Mouse (Mus musculus) lung, postnatal 0 days (tissue): ENCODE results near the gene Sh2d3c. TPM values are rescaled to one million over a fixed set of nuclear protein-coding genes. Genes with fewer than 3 reads are reported as not detected.

Experiments used
- ATAC-seq: fragments of 200-750 bp; cut with Nextera tagmentation; 2 replicates; pipeline ENCODE4 v1.8.0; 2017; ENCODE audit warnings: moderate library complexity
- DNase-seq: peaks from one replicate; pipeline ENCODE4 v3.0.0-alpha.2; 2016; ENCODE audit warnings: low spot score
- H3K27ac ChIP-seq: fragments of 300-500 bp; sonication (generic); 2 replicates; pipeline ENCODE4 v1.5.1; 2014; ENCODE audit warnings: antibody characterized with exemption, mild to moderate bottlenecking, low read length, mixed read lengths
- H3K27me3 ChIP-seq: fragments of 300-500 bp; sonication (generic); replicated peaks from 2 replicates; pipeline ENCODE4 v1.6.1; 2014; ENCODE audit warnings: low read length, mixed read lengths; ENCODE audit not compliant: insufficient read depth
- H3K36me3 ChIP-seq: fragments of 300-500 bp; sonication (generic); 2 replicates; pipeline ENCODE4 v1.6.1; 2014; ENCODE audit warnings: low read length, mixed read lengths; ENCODE audit not compliant: insufficient read depth
- H3K4me1 ChIP-seq: fragments of 300-500 bp; sonication (generic); 2 replicates; pipeline ENCODE4 v1.6.1; 2014; ENCODE audit warnings: antibody characterized with exemption, low read depth, low read length, mixed read lengths; ENCODE audit not compliant: insufficient read depth
- H3K4me2 ChIP-seq: fragments of 300-500 bp; sonication (generic); replicated peaks from 2 replicates; pipeline ENCODE4 v1.6.1; 2014; ENCODE audit warnings: low read depth, mild to moderate bottlenecking, low read length, moderate library complexity, mixed read lengths
- H3K4me3 ChIP-seq: fragments of 300-500 bp; sonication (generic); 2 replicates; pipeline ENCODE4 v1.5.1; 2014; ENCODE audit warnings: low read depth, low read length
- H3K9ac ChIP-seq: fragments of 300-500 bp; sonication (generic); replicated peaks from 2 replicates; pipeline ENCODE4 v1.6.1; 2014; ENCODE audit warnings: low read depth, mild to moderate bottlenecking
- H3K9me3 ChIP-seq: fragments of 300-500 bp; sonication (generic); 2 replicates; pipeline ENCODE4 v1.6.1; 2016; ENCODE audit warnings: low read length, mixed read lengths
- CTCF ChIP-seq: IDR thresholded peaks from 2 replicates; pipeline ENCODE4 v1.5.1; 2016; ENCODE audit warnings: antibody characterized with exemption, mild to moderate bottlenecking
- EP300 ChIP-seq: IDR thresholded peaks from 2 replicates; pipeline ENCODE4 v1.6.1; 2016; ENCODE audit warnings: antibody characterized with exemption, mild to moderate bottlenecking, control low read depth
- WGBS: fragments of 180-500 bp; shearing (Covaris S2); extraction: QIAGEN DNeasy Blood & Tissue Kit; methylation state at CpG from one replicate; pipeline ENCODE4 v1.1.7; 2014; 5-methylcytosine and 5-hydroxymethylcytosine counted together
- polyA plus RNA-seq: library from polyadenylated mRNA; unstranded; fragments of >200 nt; fragmentation: Nextera tagmentation; extraction: Ambion mirVana; gene quantifications from 2 replicates; pipeline ENCODE4 v1.2.1, GENCODE M21; 2015

The Sh2d3c gene
- polyA plus RNA-seq, 1 experiment from 2014 or later, result 53.5 TPM

DNA sequence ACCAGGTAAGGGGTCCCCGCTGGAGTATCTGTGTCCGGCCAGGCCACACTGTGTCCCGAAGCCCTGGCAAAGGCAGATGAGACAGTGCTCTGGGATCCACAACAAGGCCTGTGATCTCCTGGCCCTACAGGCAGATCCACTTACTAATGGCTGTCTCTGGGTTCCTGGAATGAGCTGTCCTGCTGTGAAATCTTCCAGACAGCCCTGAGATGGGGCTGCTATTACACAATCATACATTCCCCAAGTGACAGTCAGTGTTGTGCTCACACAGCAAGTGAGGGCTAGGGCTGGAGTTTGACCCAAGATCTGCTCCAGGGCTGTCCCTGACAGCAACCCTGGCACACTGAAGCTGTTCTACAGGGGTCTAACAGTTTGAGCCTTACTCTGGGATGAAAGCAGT lies 35.0 kb upstream of the Sh2d3c start:
- TF ChIP-seq EP300 (no peak), CTCF (no peak)
- peaks cover 8% of the 10 kb centered on the region; the same call in 1 of the 2 replicates for H3K36me3 ChIP-seq
- DNase-seq (peak; percentile 82), ATAC-seq (peak; percentile 67)
- H3K27me3 ChIP-seq, result no peaks in the 10 kb centered on the region
- no peaks in the 10 kb centered on the region for H3K9me3 ChIP-seq
- H3K4me1 ChIP-seq, result no peaks in the 10 kb centered on the region
- H3K4me3 ChIP-seq, result no peak overlapping the region
- no peak overlapping the region for H3K9ac ChIP-seq
- WGBS, result 95% methylated on average over 3 of the region's 3 CpGs
- H3K4me2 ChIP-seq, result no peak overlapping the region
- no peak overlapping the region for H3K27ac ChIP-seq

GRCm38 (mm10) chr2:32686640-32687039 lies 34.2 kb upstream of the Sh2d3c start:
- ATAC-seq (no peak), DNase-seq (no peak)
- Histone ChIP-seq H3K4me1 (no peaks in the 10 kb centered on the region), H3K9me3 (no peaks in the 10 kb centered on the region), H3K27me3 (no peaks in the 10 kb centered on the region), H3K4me3 (no peak overlapping the region), H3K4me2 (no peak overlapping the region), H3K36me3 (peaks cover 7% of the 10 kb centered on the region; the same call in 1 of the 2 replicates), H3K9ac (no peak overlapping the region), H3K27ac (no peak overlapping the region)
- WGBS, result 85% methylated on average over 6 of the region's 6 CpGs
- TF ChIP-seq CTCF (no peak), EP300 (no peak)

- 88% methylated on average over 8 of the region's 8 CpGs for WGBS
- no peak overlapping the region for H3K4me3 ChIP-seq
- H3K9ac ChIP-seq, result no peak overlapping the region
- H3K27me3 ChIP-seq, result no peaks in the 10 kb centered on the region
- 0 out of 2 replicates have a peak, but pooled peaks cover under 1% of the 10 kb centered on the region for H3K4me1 ChIP-seq
- 0 out of 2 replicates have a peak, but pooled peaks cover 3% of the 10 kb centered on the region for H3K36me3 ChIP-seq
- no peaks in the 10 kb centered on the region for H3K9me3 ChIP-seq
- DNase-seq, result no peak
- no peak overlapping the region for H3K27ac ChIP-seq
- no peak for TF ChIP-seq CTCF
- TF ChIP-seq EP300, result no peak
- ATAC-seq, result no peak
- no peak overlapping the region for H3K4me2 ChIP-seq
Measured at GRCm38 (mm10) chr2:32687562-32687961, 33.3 kb upstream of the Sh2d3c start.

DNA sequence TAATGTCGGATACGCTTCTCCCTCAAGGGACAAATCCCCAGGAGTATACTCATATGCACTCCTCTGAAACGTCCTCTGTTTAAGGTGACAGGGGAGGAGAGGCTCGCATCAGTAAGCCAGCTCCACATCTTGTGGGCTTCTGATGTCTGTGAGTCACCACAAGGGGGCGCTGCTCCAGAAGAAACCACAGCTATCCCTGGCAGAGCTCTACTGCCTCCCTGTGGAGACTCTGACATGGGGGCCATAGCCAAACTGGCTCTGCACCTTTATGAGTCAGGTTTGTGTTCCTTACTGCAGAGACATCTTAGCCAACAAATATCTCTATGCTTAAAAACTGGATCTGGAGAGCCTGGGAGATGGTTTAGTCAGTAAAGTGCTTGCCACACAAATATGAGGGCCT lies 31.4 kb upstream of the Sh2d3c start:
- H3K4me3 ChIP-seq, result no peak overlapping the region
- H3K27ac ChIP-seq, result no peak overlapping the region
- no peak overlapping the region for H3K9ac ChIP-seq
- no peaks in the 10 kb centered on the region for H3K9me3 ChIP-seq
- TF ChIP-seq EP300 (peak; percentile 60), CTCF (peak; percentile 100)
- WGBS, result 22% methylated on average over 5 of the region's 5 CpGs
- ATAC-seq (peak; percentile 14; the same call in 1 of the 2 replicates), DNase-seq (peak; percentile 93)
- 0 out of 2 replicates have a peak, but pooled peaks cover 3% of the 10 kb centered on the region for H3K36me3 ChIP-seq
- no peaks in the 10 kb centered on the region for H3K27me3 ChIP-seq
- H3K4me2 ChIP-seq, result no peak overlapping the region
- 0 out of 2 replicates have a peak, but pooled peaks cover 10% of the 10 kb centered on the region for H3K4me1 ChIP-seq

DNA sequence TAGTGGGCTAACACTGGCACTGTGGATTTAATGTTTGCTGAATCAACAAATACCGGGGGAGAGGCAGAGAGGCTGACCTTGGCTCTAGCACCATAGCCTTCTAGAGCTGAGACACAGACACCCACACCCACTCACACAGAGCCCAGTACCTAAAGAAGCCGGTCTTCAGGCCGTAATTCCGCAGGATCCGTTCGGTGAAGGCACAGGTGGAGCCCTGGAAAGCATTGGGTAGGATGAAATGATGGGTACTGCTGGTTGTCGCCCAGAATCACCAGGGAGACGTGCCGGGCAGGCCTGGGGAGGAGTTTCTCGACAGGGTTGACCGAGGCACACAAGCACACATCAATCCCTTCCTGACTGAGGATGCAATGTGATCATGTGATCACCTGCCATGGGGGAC lies 29.8 kb upstream of the Sh2d3c start:
- no peak for DNase-seq
- TF ChIP-seq CTCF, result no peak
- no peak for TF ChIP-seq EP300

GRCm38 (mm10) chr2:32692496-32692895 lies 28.4 kb upstream of the Sh2d3c start:
- 87% methylated on average over 14 of the region's 14 CpGs for WGBS
- TF ChIP-seq EP300, result no peak
- TF ChIP-seq CTCF, result no peak
- H3K4me3 ChIP-seq, result no peak overlapping the region

More for the DNA sequence above, 29.8 kb upstream of the Sh2d3c start:
- Histone ChIP-seq H3K4me1 (0 out of 2 replicates have a peak, but pooled peaks cover 10% of the 10 kb centered on the region), H3K27me3 (no peaks in the 10 kb centered on the region), H3K9me3 (no peaks in the 10 kb centered on the region), H3K9ac (no peak overlapping the region), H3K27ac (no peak overlapping the region), H3K36me3 (0 out of 2 replicates have a peak, but pooled peaks cover 3% of the 10 kb centered on the region), H3K4me3 (no peak overlapping the region), H3K4me2 (no peak overlapping the region)
- WGBS, result 76% methylated on average over 11 of the region's 11 CpGs
- no peak for ATAC-seq

More at GRCm38 (mm10) chr2:32692496-32692895, 28.4 kb upstream of the Sh2d3c start:
- Histone ChIP-seq H3K9me3 (no peaks in the 10 kb centered on the region), H3K9ac (no peak overlapping the region), H3K27ac (no peak overlapping the region), H3K4me1 (0 out of 2 replicates have a peak, but pooled peaks cover 10% of the 10 kb centered on the region), H3K36me3 (no peaks in the 10 kb centered on the region), H3K4me2 (no peak overlapping the region), H3K27me3 (no peaks in the 10 kb centered on the region)
- DNase-seq (no peak), ATAC-seq (no peak)
